Mouse (Mus musculus): ENCODE results near the gene Pip5k1c. TPM values are rescaled to one million over a fixed set of nuclear protein-coding genes. Genes with fewer than 3 reads are reported as not detected.

Pip5k1c gene
- polyA plus RNA-seq, 2 experiments: 53.0 to 70.4 TPM

DNA sequence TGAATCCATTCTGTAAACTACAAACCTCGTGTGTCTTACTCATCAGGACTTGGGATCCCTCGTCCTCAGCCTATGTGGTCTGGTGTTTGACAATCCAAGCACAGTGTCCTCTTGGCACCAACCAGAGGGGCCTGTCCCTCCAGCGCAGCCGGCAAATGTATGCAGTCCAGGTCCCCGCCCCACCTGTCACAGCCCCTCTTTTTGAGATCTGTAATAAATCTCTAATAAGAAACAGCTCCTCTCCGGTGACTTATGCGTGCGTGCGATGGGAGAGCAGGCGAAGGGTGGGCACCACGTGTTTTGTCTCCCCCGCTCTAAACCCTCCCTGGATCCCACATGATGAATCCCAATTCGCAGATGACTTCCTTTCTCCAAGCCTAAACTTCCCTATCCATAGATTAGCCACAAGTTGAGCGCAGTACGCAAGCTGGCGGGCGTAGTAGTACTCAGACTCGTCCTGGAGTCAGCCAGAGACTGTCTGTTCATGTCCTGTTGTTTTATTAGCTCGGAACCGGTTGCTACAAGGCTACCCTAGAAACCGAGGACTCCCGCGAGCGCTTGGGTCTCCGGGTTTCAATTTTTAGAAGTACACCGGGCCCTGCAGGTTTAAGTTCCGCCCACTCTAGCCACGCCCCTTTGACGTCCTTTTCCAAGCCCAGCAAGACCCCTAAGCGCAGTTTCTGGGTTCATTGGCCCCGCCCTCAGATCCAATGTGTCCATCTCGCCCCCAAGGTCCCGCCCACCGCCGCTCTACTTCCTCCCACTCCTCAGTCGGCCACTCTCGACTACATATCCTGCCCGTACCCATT, 27.2 kb downstream of the Pip5k1c start:
- peaks cover 61% of the 10 kb centered on the region for H3K36me3 ChIP-seq (ENCODE audit: control insufficient read depth, insufficient read depth, low read length)
- peak overlapping the region; percentile 97 for H3K4me3 ChIP-seq (replicated peaks; ENCODE audit: low read length)
- under 1% methylated on average over 37 of the region's 38 CpGs for WGBS
- peak; percentile 99 for DNase-seq (ENCODE audit: low spot score)
- H3K9me3 ChIP-seq (ENCODE audit: control insufficient read depth, low read length): no peaks in the 10 kb centered on the region
- peak overlapping the region; percentile 62 for H3K4me2 ChIP-seq (replicated peaks; ENCODE audit: low read depth, low read length, severe bottlenecking)
- no peaks in the 10 kb centered on the region for H3K27me3 ChIP-seq (ENCODE audit: control insufficient read depth, insufficient read depth, low read length)
- peaks cover 23% of the 10 kb centered on the region for H3K4me1 ChIP-seq (ENCODE audit: control insufficient read depth, insufficient read depth, low read length)
- H3K27ac ChIP-seq (replicated peaks; ENCODE audit: low read depth, low read length): peak overlapping the region; percentile 87
- no peak for TF ChIP-seq POLR2A (IDR thresholded peaks at IDR 0.05; ENCODE audit: borderline replicate concordance, extremely low read depth, insufficient read depth, insufficient read length)
- ATAC-seq (ENCODE audit: low FRiP score, low read depth): no peak; the same call in 1 of the 2 replicates
- H3K9ac ChIP-seq (ENCODE audit: low read depth, low read length, severe bottlenecking): peak overlapping the region; percentile 47

- no peaks in the 10 kb centered on the region for H3K27me3 ChIP-seq (ENCODE audit: control insufficient read depth, insufficient read depth, low read length)
- no peaks in the 10 kb centered on the region for H3K9me3 ChIP-seq (ENCODE audit: control insufficient read depth, low read length)
- peak within 1 kb of the TSS; percentile 78 for H3K4me2 ChIP-seq (replicated peaks; ENCODE audit: low read depth, low read length, severe bottlenecking)
- peaks cover 61% of the 10 kb centered on the region for H3K36me3 ChIP-seq (ENCODE audit: control insufficient read depth, insufficient read depth, low read length)
- peak; percentile 94 for ATAC-seq (ENCODE audit: low FRiP score, low read depth)
- H3K4me1 ChIP-seq (ENCODE audit: control insufficient read depth, insufficient read depth, low read length): peaks cover 23% of the 10 kb centered on the region
- peak within 1 kb of the TSS; percentile 87 for H3K27ac ChIP-seq (replicated peaks; ENCODE audit: low read depth, low read length)
- peak within 1 kb of the TSS; percentile 84 for H3K9ac ChIP-seq (ENCODE audit: low read depth, low read length, severe bottlenecking)
- DNase-seq (ENCODE audit: low spot score): peak; percentile 100
- WGBS: under 1% methylated on average over 68 of the region's 68 CpGs
- peak within 1 kb of the TSS; percentile 97 for H3K4me3 ChIP-seq (replicated peaks; ENCODE audit: low read length)
- peak; percentile 87; the same call in 1 of the 2 replicates for TF ChIP-seq POLR2A (IDR thresholded peaks at IDR 0.05; ENCODE audit: borderline replicate concordance, extremely low read depth, insufficient read depth, insufficient read length)
Observed at GRCm38 (mm10) chr10:81320550-81321347, 28.0 kb downstream of the Pip5k1c start, which contains the start of gene Cactin. TSS of gene Cactin (plus strand) at chr10:81321103.

DNA sequence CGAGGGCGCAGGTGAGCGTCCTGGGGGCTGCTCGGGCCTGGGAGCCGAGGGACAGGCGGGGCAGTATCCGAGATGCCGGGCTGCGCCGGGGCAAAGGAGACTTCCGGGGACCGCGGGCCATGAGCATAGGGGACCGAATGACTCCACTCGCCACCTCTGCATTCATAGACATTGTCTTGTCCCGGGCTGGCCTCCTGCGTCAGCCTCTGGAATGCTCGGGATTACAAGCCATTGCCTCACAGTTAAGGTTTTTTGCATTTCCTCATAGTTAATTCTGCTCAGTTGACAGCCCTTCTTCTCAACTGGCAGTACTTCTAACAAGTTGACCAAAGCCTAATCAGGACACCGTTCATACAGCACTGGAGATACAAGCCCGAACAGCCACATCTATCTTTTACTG, 28.7 kb downstream of the Pip5k1c start:
- Histone ChIP-seq H3K9me3 (ENCODE audit: control insufficient read depth, low read length) (no peaks in the 10 kb centered on the region), H3K27ac (replicated peaks; ENCODE audit: low read depth, low read length) (peak overlapping the region; percentile 87; the same call in 1 of the 2 replicates), H3K4me3 (replicated peaks; ENCODE audit: low read length) (peak overlapping the region; percentile 97), H3K27me3 (ENCODE audit: control insufficient read depth, insufficient read depth, low read length) (no peaks in the 10 kb centered on the region), H3K36me3 (ENCODE audit: control insufficient read depth, insufficient read depth, low read length) (peaks cover 61% of the 10 kb centered on the region), H3K4me2 (replicated peaks; ENCODE audit: low read depth, low read length, severe bottlenecking) (peak overlapping the region; percentile 78), H3K9ac (ENCODE audit: low read depth, low read length, severe bottlenecking) (peak overlapping the region; percentile 84), H3K4me1 (ENCODE audit: control insufficient read depth, insufficient read depth, low read length) (peaks cover 23% of the 10 kb centered on the region)
- DNase-seq (ENCODE audit: low spot score): no peak
- TF ChIP-seq POLR2A (IDR thresholded peaks at IDR 0.05; ENCODE audit: borderline replicate concordance, extremely low read depth, insufficient read depth, insufficient read length): no peak
- no peak for ATAC-seq (ENCODE audit: low FRiP score, low read depth)
- WGBS: 6% methylated on average over 16 of the region's 20 CpGs

GRCm38 (mm10) chr10:81322444-81322843, 29.7 kb downstream of the Pip5k1c start:
- Histone ChIP-seq H3K9me3 (ENCODE audit: control insufficient read depth, low read length) (no peaks in the 10 kb centered on the region), H3K4me3 (replicated peaks; ENCODE audit: low read length) (no peak overlapping the region), H3K36me3 (ENCODE audit: control insufficient read depth, insufficient read depth, low read length) (peaks cover 68% of the 10 kb centered on the region), H3K9ac (ENCODE audit: low read depth, low read length, severe bottlenecking) (no peak overlapping the region), H3K4me1 (ENCODE audit: control insufficient read depth, insufficient read depth, low read length) (peaks cover 15% of the 10 kb centered on the region), H3K27ac (replicated peaks; ENCODE audit: low read depth, low read length) (no peak overlapping the region), H3K27me3 (ENCODE audit: control insufficient read depth, insufficient read depth, low read length) (no peaks in the 10 kb centered on the region), H3K4me2 (replicated peaks; ENCODE audit: low read depth, low read length, severe bottlenecking) (no peak overlapping the region)
- no peak for TF ChIP-seq POLR2A (IDR thresholded peaks at IDR 0.05; ENCODE audit: borderline replicate concordance, extremely low read depth, insufficient read depth, insufficient read length)
- WGBS: 93% methylated on average over 27 of the region's 27 CpGs
- DNase-seq (ENCODE audit: low spot score) (no peak), ATAC-seq (ENCODE audit: low FRiP score, low read depth) (no peak)

DNA sequence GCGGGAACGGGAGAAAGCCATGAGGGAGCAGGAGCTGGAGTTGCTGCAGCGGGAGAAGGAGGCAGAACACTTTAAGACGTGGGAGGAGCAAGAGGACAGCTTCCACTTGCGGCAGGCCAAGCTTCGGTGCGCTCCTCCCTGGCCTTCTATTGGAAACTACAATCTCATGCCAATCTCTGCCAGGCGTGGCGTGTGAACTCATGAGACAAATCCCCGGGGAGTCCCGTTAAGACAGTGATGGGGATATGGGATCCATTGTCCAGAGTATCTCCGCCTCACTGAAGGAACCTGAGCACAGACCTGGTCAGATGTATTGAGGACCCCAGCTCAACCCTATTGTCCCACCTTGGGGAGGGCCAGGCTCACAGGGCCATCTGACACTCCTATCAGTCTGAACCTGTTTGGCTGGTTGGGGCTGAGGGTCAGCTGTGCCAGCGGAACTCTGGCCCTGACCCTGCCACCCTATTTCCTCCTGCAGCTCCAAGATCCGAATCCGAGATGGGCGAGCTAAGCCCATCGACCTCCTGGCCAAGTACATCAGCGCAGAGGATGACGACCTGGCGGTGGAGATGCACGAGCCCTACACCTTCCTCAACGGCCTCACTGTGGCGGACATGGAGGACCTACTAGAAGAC, 30.5 kb downstream of the Pip5k1c start:
- 94% methylated on average over 23 of the region's 23 CpGs for WGBS
- Histone ChIP-seq H3K4me2 (replicated peaks; ENCODE audit: low read depth, low read length, severe bottlenecking) (no peak overlapping the region), H3K27me3 (ENCODE audit: control insufficient read depth, insufficient read depth, low read length) (no peaks in the 10 kb centered on the region), H3K27ac (replicated peaks; ENCODE audit: low read depth, low read length) (no peak overlapping the region), H3K9ac (ENCODE audit: low read depth, low read length, severe bottlenecking) (no peak overlapping the region), H3K36me3 (ENCODE audit: control insufficient read depth, insufficient read depth, low read length) (peaks cover 60% of the 10 kb centered on the region), H3K4me1 (ENCODE audit: control insufficient read depth, insufficient read depth, low read length) (peaks cover 15% of the 10 kb centered on the region), H3K4me3 (replicated peaks; ENCODE audit: low read length) (no peak overlapping the region), H3K9me3 (ENCODE audit: control insufficient read depth, low read length) (no peaks in the 10 kb centered on the region)
- DNase-seq (ENCODE audit: low spot score) (no peak), ATAC-seq (ENCODE audit: low FRiP score, low read depth) (no peak)
- TF ChIP-seq POLR2A (IDR thresholded peaks at IDR 0.05; ENCODE audit: borderline replicate concordance, extremely low read depth, insufficient read depth, insufficient read length): no peak

All from limb, embryonic 14.5 days (tissue).